Mouse (Mus musculus): ENCODE data around the gene Tmem233. TPM values are rescaled to one million over a fixed set of nuclear protein-coding genes. Genes with fewer than 3 reads are reported as not detected.
A peak's percentile ranks its signal among the peaks of the same experiment; 100 is the strongest.

The Tmem233 gene
- polyA plus RNA-seq (2015; fragmentation: Nextera tagmentation; extraction: Ambion mirVana) = 0.05 TPM in 1 of 2 replicates, not detected in the other

GRCm38 (mm10) chr5:116083081-116083480 lies at the start of gene Tmem233:
TSS of gene Tmem233 (minus strand) at chr5:116083244.
- peak within 1 kb of the TSS; percentile 24; the same call in 1 of the 2 replicates for H3K4me2 ChIP-seq
- no peak within 1 kb of the TSS for H3K9ac ChIP-seq
- no peak within 1 kb of the TSS for H3K4me3 ChIP-seq
- no peak within 1 kb of the TSS for H3K27ac ChIP-seq (replicated peaks)
- 13% methylated on average over 17 of the region's 17 CpGs for WGBS
- H3K9me3 ChIP-seq = no peaks in the 10 kb centered on the region
- peaks cover 48% of the 10 kb centered on the region for H3K27me3 ChIP-seq (replicated peaks)
- H3K4me1 ChIP-seq = peaks cover 8% of the 10 kb centered on the region; the same call in 1 of the 2 replicates
- no peak for ATAC-seq (ENCODE audit: extremely low read depth, insufficient number of reproducible peaks, low FRiP score, low TSS enrichment)
- H3K36me3 ChIP-seq = no peaks in the 10 kb centered on the region

GRCm38 (mm10) chr5:116123344-116123743 lies 40.3 kb upstream of the Tmem233 start:
- 10% methylated on average over 11 of the region's 11 CpGs for WGBS
- no peak overlapping the region for H3K27ac ChIP-seq (replicated peaks)
- no peak overlapping the region for H3K4me2 ChIP-seq
- no peak overlapping the region for H3K9ac ChIP-seq
- H3K36me3 ChIP-seq = no peaks in the 10 kb centered on the region
- no peaks in the 10 kb centered on the region for H3K9me3 ChIP-seq
- ATAC-seq (ENCODE audit: extremely low read depth, insufficient number of reproducible peaks, low FRiP score, low TSS enrichment) = no peak
- H3K27me3 ChIP-seq (replicated peaks) = peaks cover 18% of the 10 kb centered on the region; the same call in 1 of the 2 replicates
- H3K4me3 ChIP-seq = no peak overlapping the region
- H3K4me1 ChIP-seq = no peaks in the 10 kb centered on the region

GRCm38 (mm10) chr5:116116567-116116966 lies 33.5 kb upstream of the Tmem233 start:
- Histone ChIP-seq H3K27ac (replicated peaks) (no peak overlapping the region), H3K4me3 (no peak overlapping the region), H3K9me3 (no peaks in the 10 kb centered on the region), H3K27me3 (replicated peaks) (0 out of 2 replicates have a peak, but pooled peaks cover 1% of the 10 kb centered on the region), H3K9ac (no peak overlapping the region), H3K4me2 (no peak overlapping the region), H3K4me1 (no peaks in the 10 kb centered on the region), H3K36me3 (no peaks in the 10 kb centered on the region)
- no peak for ATAC-seq (ENCODE audit: extremely low read depth, insufficient number of reproducible peaks, low FRiP score, low TSS enrichment)
- 38% methylated on average over 9 of the region's 9 CpGs for WGBS

GRCm38 (mm10) chr5:116116110-116116509 lies 33.1 kb upstream of the Tmem233 start:
- H3K4me1 ChIP-seq = no peaks in the 10 kb centered on the region
- H3K27me3 ChIP-seq (replicated peaks) = no peaks in the 10 kb centered on the region
- no peak overlapping the region for H3K4me3 ChIP-seq
- H3K4me2 ChIP-seq = no peak overlapping the region
- H3K9me3 ChIP-seq = no peaks in the 10 kb centered on the region
- no peak overlapping the region for H3K9ac ChIP-seq
- 47% methylated on average over 4 of the region's 4 CpGs for WGBS
- H3K36me3 ChIP-seq = no peaks in the 10 kb centered on the region
- H3K27ac ChIP-seq (replicated peaks) = no peak overlapping the region
- ATAC-seq (ENCODE audit: extremely low read depth, insufficient number of reproducible peaks, low FRiP score, low TSS enrichment) = no peak

GRCm38 (mm10) chr5:116115071-116115834 lies 32.2 kb upstream of the Tmem233 start:
- H3K4me2 ChIP-seq = no peak overlapping the region
- 69% methylated on average over 14 of the region's 14 CpGs for WGBS
- H3K36me3 ChIP-seq = no peaks in the 10 kb centered on the region
- H3K27me3 ChIP-seq (replicated peaks) = 0 out of 2 replicates have a peak, but pooled peaks cover 2% of the 10 kb centered on the region
- H3K9ac ChIP-seq = no peak overlapping the region
- no peak overlapping the region for H3K4me3 ChIP-seq
- no peaks in the 10 kb centered on the region for H3K4me1 ChIP-seq
- H3K9me3 ChIP-seq = no peaks in the 10 kb centered on the region
- no peak overlapping the region for H3K27ac ChIP-seq (replicated peaks)
- ATAC-seq (ENCODE audit: extremely low read depth, insufficient number of reproducible peaks, low FRiP score, low TSS enrichment) = no peak

GRCm38 (mm10) chr5:116108651-116109050 lies 25.6 kb upstream of the Tmem233 start:
- Histone ChIP-seq H3K27me3 (replicated peaks) (peaks cover 4% of the 10 kb centered on the region; the same call in 1 of the 2 replicates), H3K9me3 (no peaks in the 10 kb centered on the region), H3K4me2 (no peak overlapping the region), H3K4me3 (no peak overlapping the region), H3K4me1 (no peaks in the 10 kb centered on the region), H3K36me3 (no peaks in the 10 kb centered on the region), H3K9ac (no peak overlapping the region), H3K27ac (replicated peaks) (no peak overlapping the region)
- ATAC-seq (ENCODE audit: extremely low read depth, insufficient number of reproducible peaks, low FRiP score, low TSS enrichment) = no peak
- WGBS = 82% methylated on average over 10 of the region's 10 CpGs

- H3K9ac ChIP-seq = no peak overlapping the region
- no peak for ATAC-seq (ENCODE audit: extremely low read depth, insufficient number of reproducible peaks, low FRiP score, low TSS enrichment)
- H3K27me3 ChIP-seq (replicated peaks) = peaks cover 45% of the 10 kb centered on the region
- H3K4me3 ChIP-seq = no peak overlapping the region
- H3K9me3 ChIP-seq = no peaks in the 10 kb centered on the region
- H3K27ac ChIP-seq (replicated peaks) = no peak overlapping the region
- H3K36me3 ChIP-seq = no peaks in the 10 kb centered on the region
- H3K4me2 ChIP-seq = no peak overlapping the region
- WGBS = 78% methylated on average over 6 of the region's 6 CpGs
- H3K4me1 ChIP-seq = peaks cover 8% of the 10 kb centered on the region; the same call in 1 of the 2 replicates
These were observed 1.2 kb upstream of the Tmem233 start for GRCm38 (mm10) chr5:116084231-116084630.

GRCm38 (mm10) chr5:116082241-116082900 lies 673 bp downstream of the Tmem233 start:
- H3K9me3 ChIP-seq = no peaks in the 10 kb centered on the region
- H3K4me2 ChIP-seq = 0 out of 2 replicates have a peak overlapping the region, but pooled peaks have one; percentile 24
- H3K9ac ChIP-seq = no peak overlapping the region
- peaks cover 8% of the 10 kb centered on the region; the same call in 1 of the 2 replicates for H3K4me1 ChIP-seq
- WGBS = 26% methylated on average over 17 of the region's 17 CpGs
- H3K27ac ChIP-seq (replicated peaks) = no peak overlapping the region
- ATAC-seq (ENCODE audit: extremely low read depth, insufficient number of reproducible peaks, low FRiP score, low TSS enrichment) = no peak
- no peaks in the 10 kb centered on the region for H3K36me3 ChIP-seq
- no peak overlapping the region for H3K4me3 ChIP-seq
- peaks cover 48% of the 10 kb centered on the region for H3K27me3 ChIP-seq (replicated peaks)

- H3K4me1 ChIP-seq = peaks cover 8% of the 10 kb centered on the region; the same call in 1 of the 2 replicates
- no peak overlapping the region for H3K4me2 ChIP-seq
- 72% methylated on average over 7 of the region's 7 CpGs for WGBS
- no peak overlapping the region for H3K27ac ChIP-seq (replicated peaks)
- H3K9ac ChIP-seq = no peak overlapping the region
- H3K27me3 ChIP-seq (replicated peaks) = peaks cover 44% of the 10 kb centered on the region
- H3K4me3 ChIP-seq = no peak overlapping the region
- H3K36me3 ChIP-seq = no peaks in the 10 kb centered on the region
- no peak for ATAC-seq (ENCODE audit: extremely low read depth, insufficient number of reproducible peaks, low FRiP score, low TSS enrichment)
- H3K9me3 ChIP-seq = no peaks in the 10 kb centered on the region
These were observed 1.4 kb downstream of the Tmem233 start for GRCm38 (mm10) chr5:116081616-116082015.

- Histone ChIP-seq H3K4me3 (no peak overlapping the region), H3K27ac (replicated peaks) (no peak overlapping the region), H3K4me1 (peaks cover 8% of the 10 kb centered on the region; the same call in 1 of the 2 replicates), H3K36me3 (no peaks in the 10 kb centered on the region), H3K9ac (no peak overlapping the region), H3K27me3 (replicated peaks) (peaks cover 44% of the 10 kb centered on the region), H3K4me2 (no peak overlapping the region), H3K9me3 (no peaks in the 10 kb centered on the region)
- no peak for ATAC-seq (ENCODE audit: extremely low read depth, insufficient number of reproducible peaks, low FRiP score, low TSS enrichment)
- 34% methylated on average over 6 of the region's 6 CpGs for WGBS
These were observed 2.3 kb downstream of the Tmem233 start for GRCm38 (mm10) chr5:116080736-116081135.

- Histone ChIP-seq H3K9me3 (no peaks in the 10 kb centered on the region), H3K27me3 (replicated peaks) (0 out of 2 replicates have a peak, but pooled peaks cover 2% of the 10 kb centered on the region), H3K4me3 (no peak overlapping the region), H3K4me1 (no peaks in the 10 kb centered on the region), H3K4me2 (no peak overlapping the region), H3K9ac (no peak overlapping the region), H3K27ac (replicated peaks) (no peak overlapping the region), H3K36me3 (no peaks in the 10 kb centered on the region)
- WGBS = 90% methylated on average over 4 of the region's 4 CpGs
- no peak for ATAC-seq (ENCODE audit: extremely low read depth, insufficient number of reproducible peaks, low FRiP score, low TSS enrichment)
These were observed 13.4 kb downstream of the Tmem233 start for GRCm38 (mm10) chr5:116069618-116070017.

All from heart, embryonic 13.5 days (tissue).